ENCODE assay signal across 8 mouse cellular contexts in genomic region chr10:78591406-78592328, GRCm38 (mm10). TPM values are rescaled to one million over a fixed set of nuclear protein-coding genes. Genes with fewer than 3 reads are reported as not detected.
DNase-seq lines count a peak whose midpoint lies in the region; ATAC-seq and TF ChIP-seq lines count a peak whose summit lies in the region.

Gene Syde1 (minus strand): TSS chr10:78591964.

- peak within 1 kb of the TSS; percentile 52 for H3K4me3 ChIP-seq in left cerebral cortex, adult 2 months
- peak within 1 kb of the TSS; percentile 69 for H3K4me3 ChIP-seq in embryonic facial prominence, embryonic 15.5 days (replicated peaks)
- H3K4me3 ChIP-seq in heart, embryonic 15.5 days = peak within 1 kb of the TSS; percentile 93
- peak within 1 kb of the TSS; percentile 85 for H3K4me3 ChIP-seq in kidney, postnatal 0 days (replicated peaks; ENCODE audit: low read depth, low read length)

- intact Hi-C loops in left cerebral cortex, adult 2 months (cut with DNase I) = no loop called here

- no peaks in the 10 kb centered on the region for H3K27me3 ChIP-seq in embryonic facial prominence, embryonic 15.5 days
- H3K27me3 ChIP-seq in heart, embryonic 15.5 days = no peaks in the 10 kb centered on the region
- H3K27me3 ChIP-seq in kidney, postnatal 0 days (ENCODE audit: insufficient read depth, low read length) = no peaks in the 10 kb centered on the region

- no peak; the same call in 1 of the 2 replicates for TF ChIP-seq CTCF in left cerebral cortex, adult 2 months (IDR thresholded peaks at IDR 0.05)
- no peak for TF ChIP-seq CTCF in kidney, postnatal 0 days (IDR thresholded peaks at IDR 0.05; ENCODE audit: low read depth)

- peak; percentile 86 for ATAC-seq in embryonic facial prominence, embryonic 15.5 days (ENCODE audit: insufficient number of reproducible peaks, low FRiP score, low TSS enrichment, low read depth)
- peak; percentile 82 for ATAC-seq in heart, embryonic 15.5 days (replicated peaks; ENCODE audit: insufficient number of reproducible peaks, insufficient read depth, low FRiP score, low read depth)
- ATAC-seq in kidney, postnatal 0 days (replicated peaks; ENCODE audit: low FRiP score, low read depth) = peak; percentile 71

- DNase-seq in left cerebral cortex, adult 2 months (ENCODE audit: extremely low spot score in 1 of 2, low spot score in 2 of 2) = no peak
- DNase-seq in left cerebral cortex, adult 18-20 months (ENCODE audit: low spot score in 2 of 2) = no peak
- peak; percentile 82 for DNase-seq in kidney, postnatal 0 days (ENCODE audit: low spot score)
- peak; percentile 69 for DNase-seq in lung, postnatal 36 days
- DNase-seq in spleen, postnatal 10 days (ENCODE audit: low spot score in 2 of 2) = peak; percentile 28 to 47
- DNase-seq in natural killer cell, adult 2 months (ENCODE audit: low spot score in 2 of 2) = no peak

- peak within 1 kb of the TSS; percentile 88 for H3K9ac ChIP-seq in embryonic facial prominence, embryonic 15.5 days
- H3K9ac ChIP-seq in heart, embryonic 15.5 days = peak within 1 kb of the TSS; percentile 90
- peak within 1 kb of the TSS; percentile 87 for H3K9ac ChIP-seq in kidney, postnatal 0 days (ENCODE audit: low read depth, low read length)

- H3K36me3 ChIP-seq in embryonic facial prominence, embryonic 15.5 days = peaks cover 30% of the 10 kb centered on the region
- H3K36me3 ChIP-seq in heart, embryonic 15.5 days = peaks cover 27% of the 10 kb centered on the region
- peaks cover 14% of the 10 kb centered on the region; the same call in 1 of the 2 replicates for H3K36me3 ChIP-seq in kidney, postnatal 0 days (ENCODE audit: insufficient read depth, low read length)

- WGBS in embryonic facial prominence, embryonic 15.5 days = 3% methylated on average over 49 of the region's 54 CpGs
- 3% methylated on average over 54 of the region's 54 CpGs for WGBS in heart, embryonic 15.5 days
- WGBS in kidney, postnatal 0 days = 4% methylated on average over 36 of the region's 54 CpGs

- peaks cover 17% of the 10 kb centered on the region for H3K4me1 ChIP-seq in embryonic facial prominence, embryonic 15.5 days
- H3K4me1 ChIP-seq in heart, embryonic 15.5 days (replicated peaks) = peaks cover 16% of the 10 kb centered on the region
- H3K4me1 ChIP-seq in kidney, postnatal 0 days (replicated peaks; ENCODE audit: insufficient read depth, low read length) = 0 out of 2 replicates have a peak, but pooled peaks cover 3% of the 10 kb centered on the region

- peak within 1 kb of the TSS; percentile 67 for H3K4me2 ChIP-seq in embryonic facial prominence, embryonic 15.5 days (replicated peaks)
- peak within 1 kb of the TSS; percentile 84 for H3K4me2 ChIP-seq in heart, embryonic 15.5 days
- H3K4me2 ChIP-seq in kidney, postnatal 0 days (ENCODE audit: low read length) = peak within 1 kb of the TSS; percentile 91

- no peaks in the 10 kb centered on the region for H3K9me3 ChIP-seq in embryonic facial prominence, embryonic 15.5 days (replicated peaks)
- H3K9me3 ChIP-seq in heart, embryonic 15.5 days (replicated peaks) = no peaks in the 10 kb centered on the region
- H3K9me3 ChIP-seq in kidney, postnatal 0 days (replicated peaks; ENCODE audit: low read length) = no peaks in the 10 kb centered on the region

- H3K27ac ChIP-seq in left cerebral cortex, adult 2 months = peak within 1 kb of the TSS; percentile 69
- H3K27ac ChIP-seq in embryonic facial prominence, embryonic 15.5 days (replicated peaks) = peak within 1 kb of the TSS; percentile 93
- peak within 1 kb of the TSS; percentile 94 for H3K27ac ChIP-seq in heart, embryonic 15.5 days
- H3K27ac ChIP-seq in kidney, postnatal 0 days = peak within 1 kb of the TSS; percentile 81

RNA-seq across cellular contexts. Expression of gene Syde1, which starts in this region (rescaled TPM):
- total RNA-seq in left cerebral cortex, adult 2 months (2021) = 1 to 10 TPM; 6.7 to 7.4 TPM
- total RNA-seq in left cerebral cortex, adult 18-20 months (2021) = 1 to 10 TPM; 7.8 to 8.5 TPM
- polyA plus RNA-seq in embryonic facial prominence, embryonic 15.5 days (2015; fragmentation: Nextera tagmentation; extraction: Ambion mirVana) = 18.3 and 20.2 TPM in 2 replicates
- 13.0 and 14.8 TPM in 2 replicates for polyA plus RNA-seq in heart, embryonic 15.5 days (2015; fragmentation: Nextera tagmentation; extraction: Ambion mirVana)
- polyA plus RNA-seq in kidney, postnatal 0 days (2015; fragmentation: Nextera tagmentation; extraction: Ambion mirVana) = 12.8 and 13.8 TPM in 2 replicates

Comparison
In these comparisons a context has a peak if more than half of its experiments do, and no peak if none do; other contexts are left out.
1. DNase-seq: peak in kidney, postnatal 0 days (single experiment), lung, postnatal 36 days (single experiment) and spleen, postnatal 10 days (2 of 2); none in left cerebral cortex, adult 2 months (0 of 2), left cerebral cortex, adult 18-20 months (0 of 2) and natural killer cell, adult 2 months (0 of 2).
2. Peak in every context shown above with its lines, with median percentiles within 50 percentile points of each other: H3K27ac ChIP-seq, H3K4me3 ChIP-seq, ATAC-seq, H3K4me2 ChIP-seq and H3K9ac ChIP-seq.